Mouse (Mus musculus) embryo, embryonic 10 days (tissue): ENCODE data around the gene Psmd9.

Experiments
- DNase-seq: peaks from one replicate; pipeline ENCODE4 v3.0.0-alpha.2; 2015; ENCODE audit warnings: low spot score

Gene Psmd9

GRCm38 (mm10) chr5:123150641-123151040 is 18.6 kb upstream of the Psmd9 start:
- no peak for DNase-seq

- no peak for DNase-seq
These were observed 18.1 kb upstream of the Psmd9 start for GRCm38 (mm10) chr5:123151077-123151476.

GRCm38 (mm10) chr5:123151707-123152362 is 17.4 kb upstream of the Psmd9 start:
- no peak for DNase-seq

GRCm38 (mm10) chr5:123152901-123153300 is 16.3 kb upstream of the Psmd9 start:
- no peak for DNase-seq

- peak; percentile 81 for DNase-seq
These were observed 13.8 kb upstream of the Psmd9 start for GRCm38 (mm10) chr5:123155425-123155824.

- no peak for DNase-seq
These were observed 12.4 kb upstream of the Psmd9 start for GRCm38 (mm10) chr5:123156763-123157162.

- no peak for DNase-seq
These were observed 11.2 kb upstream of the Psmd9 start for GRCm38 (mm10) chr5:123157972-123158371.

- DNase-seq, result no peak
These were observed 9.8 kb upstream of the Psmd9 start for GRCm38 (mm10) chr5:123159446-123159845.

- DNase-seq, result no peak
These were observed 9.3 kb upstream of the Psmd9 start for GRCm38 (mm10) chr5:123159866-123160265.

- DNase-seq, result no peak
These were observed 8.9 kb upstream of the Psmd9 start for GRCm38 (mm10) chr5:123160341-123160740.

- no peak for DNase-seq
These were observed 6.3 kb upstream of the Psmd9 start for GRCm38 (mm10) chr5:123162942-123163341.

GRCm38 (mm10) chr5:123166437-123166836 is 2.8 kb upstream of the Psmd9 start:
- DNase-seq, result no peak

GRCm38 (mm10) chr5:123167591-123167990 is 1.6 kb upstream of the Psmd9 start:
- DNase-seq, result no peak

- no peak for DNase-seq
These were observed 1.2 kb downstream of the Psmd9 start for GRCm38 (mm10) chr5:123170365-123170764.

GRCm38 (mm10) chr5:123171646-123172350 is 2.6 kb downstream of the Psmd9 start:
- DNase-seq, result peak; percentile 94

- DNase-seq, result no peak
These were observed 9.6 kb downstream of the Psmd9 start for GRCm38 (mm10) chr5:123178792-123179191.

GRCm38 (mm10) chr5:123180390-123180789 is 11.2 kb downstream of the Psmd9 start:
- no peak for DNase-seq

GRCm38 (mm10) chr5:123181536-123181935 is 12.3 kb downstream of the Psmd9 start:
- DNase-seq, result no peak

GRCm38 (mm10) chr5:123182651-123183050 is 13.4 kb downstream of the Psmd9 start, which contains the start of gene Hpd:
Gene Hpd (minus strand): TSS chr5:123182727.
- DNase-seq, result no peak

GRCm38 (mm10) chr5:123185966-123186365 is 16.8 kb downstream of the Psmd9 start:
- DNase-seq, result no peak

GRCm38 (mm10) chr5:123187306-123187705 is 18.1 kb downstream of the Psmd9 start:
- DNase-seq, result no peak

- DNase-seq, result no peak
These were observed 21.7 kb downstream of the Psmd9 start for GRCm38 (mm10) chr5:123190912-123191311.

GRCm38 (mm10) chr5:123191427-123191826 is 22.2 kb downstream of the Psmd9 start:
- DNase-seq, result no peak
